Mouse (Mus musculus) layer of hippocampus, adult 11-12 months (tissue): ENCODE data around the gene Pard3b.

Source experiments
- DNase-seq: peaks from one replicate; pipeline ENCODE4 v3.0.0; 2022; ENCODE audit warnings: low spot score

Gene Pard3b

DNA sequence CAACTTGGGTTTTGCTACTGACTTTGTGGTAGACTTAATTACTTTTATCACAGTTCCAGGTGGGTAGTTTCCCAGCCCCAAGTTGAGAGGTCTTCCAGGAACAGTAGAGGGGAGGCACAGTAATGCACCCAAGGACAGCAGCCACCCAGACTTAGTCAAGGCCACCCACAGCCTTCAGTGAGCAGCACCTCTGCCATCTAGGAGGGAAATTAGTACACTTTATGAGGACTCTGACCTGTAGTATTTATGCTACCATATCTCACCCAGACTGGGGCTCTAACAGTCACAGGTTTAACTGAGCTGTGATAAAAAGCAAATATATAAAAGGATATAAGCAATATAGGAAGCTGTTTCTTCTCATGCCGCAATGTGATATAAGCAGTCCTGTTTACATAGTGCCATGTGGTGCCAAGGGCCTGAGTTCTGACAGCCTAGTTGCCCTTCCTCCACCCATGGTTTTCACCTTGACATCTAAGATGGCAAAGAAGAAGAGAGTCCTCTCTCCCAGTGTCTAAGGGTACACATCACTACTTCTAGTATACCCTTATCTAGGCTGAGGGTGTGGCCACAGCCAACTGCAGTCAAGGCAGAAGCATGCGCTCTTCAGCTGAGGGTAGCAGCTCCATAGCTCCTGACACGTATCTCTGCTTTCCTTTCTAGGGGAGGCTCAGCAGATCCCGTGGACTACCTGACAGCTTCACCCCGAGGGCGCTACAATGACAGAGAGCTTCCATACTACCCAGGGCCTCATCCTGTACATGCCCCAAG, 998.5 kb downstream of the Pard3b start:
- no peak for DNase-seq

DNA sequence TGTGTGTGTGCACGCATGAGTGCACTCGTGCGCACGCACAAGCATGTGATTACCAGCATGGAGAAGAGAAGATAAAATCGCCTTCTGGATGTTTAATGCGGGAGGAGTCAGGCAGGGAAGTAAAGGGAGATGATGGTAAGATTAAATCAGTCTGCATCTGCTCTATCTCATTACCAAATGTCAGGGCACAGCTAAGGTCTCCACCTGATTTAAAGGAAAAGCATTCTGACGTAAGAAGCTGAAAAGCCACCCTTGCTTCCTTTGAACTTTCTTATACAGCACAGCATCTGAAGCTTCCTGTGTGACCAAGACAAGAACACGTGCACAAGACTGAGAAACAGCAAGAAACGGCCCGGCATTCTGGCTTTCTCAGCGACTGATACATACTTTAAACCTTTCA, 1000.4 kb downstream of the Pard3b start:
- DNase-seq: no peak

DNA sequence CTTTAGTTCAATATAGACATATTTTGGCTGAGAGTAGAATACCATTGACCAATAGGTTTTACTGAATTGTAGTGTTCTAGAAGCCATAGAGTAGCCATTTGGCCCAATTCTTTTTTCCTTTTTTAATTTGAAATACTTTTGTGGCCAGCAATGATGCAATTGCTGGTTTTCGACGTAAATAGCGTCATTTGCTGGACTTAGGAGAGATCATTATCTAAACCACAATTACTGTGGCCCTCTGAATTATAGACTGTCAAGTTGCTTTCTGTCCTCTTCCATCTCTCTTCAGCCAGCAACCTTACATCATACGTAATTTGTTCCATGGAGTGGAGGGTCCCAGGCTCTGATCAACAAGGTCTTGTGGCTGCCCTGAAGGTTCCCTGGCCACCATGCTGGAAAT, 1000.8 kb downstream of the Pard3b start:
- no peak for DNase-seq

DNA sequence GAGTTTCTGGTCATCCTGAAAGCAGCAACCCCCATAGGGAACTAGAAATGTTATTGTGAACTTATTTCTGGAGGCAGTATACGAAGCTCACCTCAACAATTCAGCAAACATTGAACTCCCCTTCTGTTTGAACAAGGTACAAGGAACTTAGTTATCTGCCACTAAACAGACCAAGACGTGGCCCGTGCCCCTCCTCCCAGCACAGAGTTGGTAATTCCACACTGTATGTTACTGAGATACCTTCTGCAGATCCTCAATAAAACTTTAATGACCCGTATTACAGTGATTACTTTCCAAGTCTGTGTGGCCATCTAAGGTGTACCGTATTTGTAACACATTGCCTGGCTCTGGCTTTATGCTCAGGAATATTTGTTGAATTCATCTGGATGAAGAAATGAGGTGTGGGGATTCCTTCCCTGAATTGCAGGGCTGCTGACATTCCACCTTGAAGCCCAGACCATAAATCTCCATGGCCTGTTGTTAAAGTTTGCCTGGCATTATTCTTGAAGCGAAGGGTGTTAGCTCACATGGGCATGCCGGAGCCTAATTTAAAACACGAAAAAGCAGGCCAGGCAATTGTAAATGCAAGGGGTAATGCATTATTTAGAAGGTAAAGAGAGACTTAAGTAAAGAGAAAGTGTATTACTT, 1006.1 kb downstream of the Pard3b start:
- DNase-seq: no peak

DNA sequence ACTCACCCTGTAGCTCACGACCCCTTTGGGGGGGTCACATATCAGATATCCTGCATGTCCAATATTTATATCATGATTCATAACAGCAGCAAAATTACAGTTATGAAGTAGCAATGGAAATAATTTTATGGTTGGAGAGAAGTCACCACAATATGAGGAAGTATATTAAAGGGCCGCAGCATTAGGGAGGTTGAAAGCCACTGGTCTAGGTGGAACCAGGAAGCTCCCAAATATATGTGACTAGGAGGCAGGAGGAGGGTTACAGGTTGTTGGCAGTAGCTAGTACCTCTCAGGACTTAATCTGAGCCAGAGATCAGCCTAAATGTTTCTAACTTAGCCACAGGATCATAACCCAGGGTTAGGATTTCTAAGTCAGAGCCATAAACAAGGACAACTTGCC, 1008.2 kb downstream of the Pard3b start:
- DNase-seq: no peak

DNA sequence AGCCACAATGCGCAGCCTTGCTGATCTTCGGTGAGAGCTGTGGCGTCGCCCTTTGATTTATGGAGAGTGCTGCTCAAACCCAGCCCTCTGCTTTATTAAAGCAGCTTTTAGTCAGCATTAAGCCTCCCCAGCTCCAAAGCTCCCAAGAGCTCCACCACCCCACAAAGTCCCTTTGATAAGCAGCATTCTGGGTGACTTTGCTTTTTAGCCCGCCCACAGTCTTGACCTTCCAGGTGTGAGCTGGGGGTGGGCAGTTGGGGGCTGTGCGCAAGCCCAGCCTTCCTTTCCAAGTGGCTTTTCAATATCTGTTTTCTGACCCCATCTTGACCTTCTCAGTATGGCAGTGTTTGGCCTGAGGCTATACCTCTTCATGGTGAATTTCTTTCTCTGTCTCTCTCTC, 1009.5 kb downstream of the Pard3b start:
- no peak for DNase-seq

DNA sequence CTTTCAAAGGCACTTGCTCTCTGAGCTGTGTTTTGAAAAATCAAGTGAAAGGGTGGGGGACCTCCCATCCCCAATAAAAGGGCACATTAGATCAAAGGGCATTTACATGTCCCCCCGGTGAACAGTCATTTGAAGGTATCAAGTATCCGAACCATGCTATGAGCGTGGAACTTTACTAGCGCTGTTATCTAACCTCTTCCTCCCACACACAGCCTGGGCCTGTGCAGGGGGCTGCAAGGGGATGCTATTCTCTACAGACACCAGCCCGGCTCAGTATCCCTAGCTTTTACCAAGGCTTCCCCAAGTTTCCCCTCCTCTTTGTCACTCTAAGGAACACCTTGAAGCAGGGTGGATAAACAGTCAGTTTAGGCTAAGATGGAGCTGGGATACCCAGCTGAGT, 1010.0 kb downstream of the Pard3b start:
- DNase-seq: no peak

DNA sequence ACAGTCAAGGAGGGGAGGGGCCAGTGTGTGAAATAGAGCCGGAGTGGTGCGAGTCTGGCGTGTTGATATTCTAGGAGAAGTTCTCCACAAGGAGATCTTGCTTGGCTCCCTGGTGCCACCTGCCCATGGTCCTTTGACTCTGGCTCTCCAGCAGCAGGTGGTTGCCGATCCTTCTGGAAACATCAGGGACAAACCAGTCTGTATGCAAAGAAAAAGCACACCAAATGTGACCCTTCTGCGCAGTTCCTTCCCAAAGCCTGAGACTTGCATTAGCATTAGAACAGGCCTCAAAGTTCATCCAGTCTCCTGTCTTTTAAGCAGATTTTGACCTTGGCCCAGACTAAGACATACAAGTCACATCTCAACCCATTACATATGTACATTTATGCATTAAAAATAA, 1011.9 kb downstream of the Pard3b start:
- no peak for DNase-seq

DNA sequence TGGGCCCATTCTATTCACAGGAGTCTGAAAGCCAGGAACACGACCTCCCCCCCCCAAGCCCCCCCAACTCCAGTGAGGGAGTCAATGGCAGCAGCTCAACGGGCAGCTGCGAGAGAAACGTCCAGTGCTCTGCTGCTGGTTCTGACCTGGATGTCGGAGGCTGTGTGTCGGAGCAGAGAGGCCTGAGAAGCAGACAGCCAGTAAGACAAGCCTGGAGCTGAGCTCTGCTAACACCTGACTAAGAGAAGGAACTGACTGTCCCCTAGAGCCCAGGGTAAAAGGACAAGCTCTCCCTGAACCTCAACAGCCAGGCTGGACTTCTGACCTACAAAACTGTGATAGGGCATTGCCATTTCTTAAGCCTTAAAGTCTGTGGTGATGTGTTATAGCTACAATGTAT, 1015.8 kb downstream of the Pard3b start:
- no peak for DNase-seq

DNA sequence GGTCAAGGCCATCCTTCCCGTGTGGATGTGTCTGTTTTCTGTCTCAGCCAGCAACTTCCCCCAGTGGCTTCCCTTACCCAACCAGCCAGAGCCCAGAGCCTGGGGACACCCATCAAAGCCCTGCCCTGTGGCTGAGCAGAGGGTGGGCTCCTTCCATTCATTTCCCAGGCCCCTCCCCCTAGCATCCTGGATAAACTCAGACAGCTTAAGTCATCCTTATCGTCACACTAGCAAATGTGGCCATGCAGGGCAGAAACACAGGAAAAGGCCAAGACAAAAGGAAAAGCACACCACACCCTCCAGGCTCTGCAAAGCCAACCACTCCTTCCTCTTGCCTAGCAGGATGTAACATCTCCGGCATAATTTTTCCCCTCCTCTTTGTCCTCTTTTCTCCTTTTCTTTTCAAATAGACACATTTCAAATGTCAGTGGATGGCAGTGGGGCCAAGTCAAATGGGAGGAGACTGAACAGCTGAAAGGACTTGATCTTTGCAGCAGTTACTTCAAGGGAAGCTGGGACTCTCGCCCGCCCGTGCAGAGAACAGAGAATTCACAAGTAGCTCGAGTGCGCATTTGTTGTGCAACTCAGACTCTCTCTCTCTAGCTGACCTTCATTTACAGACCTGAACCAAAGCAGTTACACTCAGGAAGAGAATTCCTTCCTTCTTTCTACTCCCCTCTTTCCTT, 1026.5 kb downstream of the Pard3b start:
- DNase-seq: no peak

DNA sequence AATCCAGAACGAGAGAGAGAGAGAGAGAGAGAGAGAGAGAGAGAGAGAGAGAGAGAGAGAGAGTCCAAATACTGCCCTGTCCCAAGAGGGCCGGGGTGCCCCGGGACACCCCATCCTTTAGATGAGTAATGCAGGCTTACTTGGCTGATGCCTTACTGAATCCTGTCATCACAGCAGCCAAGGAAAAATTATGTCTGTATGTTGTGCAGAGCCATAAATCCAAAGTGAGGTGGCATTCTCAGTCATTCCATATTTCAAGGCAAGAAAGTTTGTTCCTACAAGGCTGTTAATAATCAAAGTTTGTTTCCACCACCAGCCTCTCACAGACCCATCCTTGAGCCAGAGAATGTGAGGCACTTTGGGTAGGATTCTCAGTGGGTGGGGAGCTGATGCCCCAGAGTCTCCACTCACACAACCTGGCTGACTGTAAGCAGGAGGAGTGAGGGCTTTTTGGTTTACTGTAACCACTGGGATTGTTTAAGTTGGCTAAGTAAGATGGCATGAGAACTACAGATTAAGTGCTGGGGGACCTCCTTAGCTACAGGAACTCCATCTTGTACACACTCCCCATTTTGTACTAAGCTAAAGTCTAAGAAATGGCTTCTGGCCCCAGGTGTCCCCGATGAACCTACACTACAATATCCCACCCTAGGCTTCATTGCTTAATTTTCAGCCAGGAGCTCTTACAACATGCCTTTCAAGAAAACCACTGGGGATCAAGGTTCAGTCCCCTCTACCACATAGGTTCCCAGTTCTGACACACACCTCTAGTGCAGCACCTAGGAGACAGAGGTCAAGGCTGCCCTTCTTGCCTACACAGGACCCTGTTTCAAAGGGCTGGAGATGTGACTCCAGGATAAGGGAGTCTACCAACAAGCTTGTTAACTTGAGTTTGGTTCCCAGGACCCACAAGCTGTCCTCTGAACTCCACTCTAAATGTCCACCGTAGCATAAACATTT, 1027.4 kb downstream of the Pard3b start:
- no peak for DNase-seq

DNA sequence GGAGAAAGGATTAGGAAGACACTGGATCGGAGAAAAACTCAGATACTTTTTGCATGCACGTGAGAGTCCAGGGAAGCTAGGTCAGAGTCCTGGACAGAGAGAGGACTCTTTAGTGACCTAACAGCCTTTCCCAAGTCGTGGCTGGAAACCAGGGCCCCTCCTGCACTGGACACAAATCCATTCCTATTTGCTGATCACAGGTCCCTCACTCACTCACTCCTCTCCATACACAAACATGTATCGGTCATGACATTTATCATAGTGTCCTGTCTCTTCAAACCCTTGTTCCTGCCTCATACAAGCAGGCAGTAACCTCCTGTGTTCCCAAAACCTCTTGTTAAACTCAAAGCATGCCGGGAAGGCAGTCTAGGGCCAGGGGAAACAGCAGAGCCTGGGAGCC, 1028.2 kb downstream of the Pard3b start:
- DNase-seq: no peak

DNA sequence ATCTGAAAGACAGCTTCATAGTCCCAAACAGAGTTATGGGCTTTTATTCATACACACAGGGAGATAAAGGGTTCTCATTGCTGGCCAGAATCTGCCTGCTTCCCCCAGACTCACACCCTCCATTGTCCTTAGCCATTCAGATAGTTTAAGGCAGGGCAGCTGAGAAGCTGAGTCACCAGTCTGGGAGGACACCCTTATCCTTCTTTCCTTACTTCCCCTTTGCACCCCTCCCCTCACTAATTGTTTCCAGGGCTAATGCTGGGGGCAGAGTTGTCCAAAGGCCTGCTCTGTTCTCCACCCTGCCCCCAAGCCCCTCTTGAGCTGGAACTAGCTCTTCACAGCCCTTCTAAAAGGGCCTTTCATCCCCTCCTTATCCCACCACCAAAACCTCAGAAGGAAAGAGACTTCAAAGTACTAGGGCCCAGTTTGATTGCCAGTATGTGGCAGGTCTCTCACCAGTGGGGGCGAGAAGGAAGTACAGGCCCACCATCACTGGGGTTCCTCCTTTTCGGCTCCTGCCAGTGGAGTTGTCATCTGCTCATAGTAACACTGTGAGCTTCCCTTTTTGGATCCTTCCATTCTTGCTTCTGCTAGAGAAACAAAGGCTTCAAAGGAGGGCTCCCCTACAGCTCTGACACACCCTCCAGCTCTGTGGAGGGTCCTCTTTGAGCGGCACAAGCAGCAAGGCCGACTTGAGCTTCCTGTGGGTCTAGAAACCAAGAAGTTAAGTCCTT, 1040.2 kb downstream of the Pard3b start:
- no peak for DNase-seq

DNA sequence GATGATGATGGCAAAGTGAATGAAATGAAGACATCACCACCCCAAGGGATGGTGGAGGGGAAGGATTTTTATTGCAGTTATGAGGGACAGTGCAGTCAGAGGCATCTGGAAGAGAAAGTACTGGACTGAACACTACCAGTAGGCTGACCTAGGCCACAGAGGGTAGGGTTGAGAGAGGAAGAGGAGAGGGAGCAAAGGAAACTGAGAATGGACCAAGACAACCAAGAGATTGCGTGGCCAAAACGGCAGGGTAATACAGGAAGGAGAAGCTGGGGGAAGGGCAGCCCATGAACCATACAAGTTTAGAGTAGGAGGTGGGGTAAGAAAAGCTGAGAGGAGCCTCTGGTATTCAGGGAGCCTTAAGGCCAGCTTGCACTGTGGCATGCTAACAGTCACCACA, 1040.8 kb downstream of the Pard3b start:
- no peak for DNase-seq

DNA sequence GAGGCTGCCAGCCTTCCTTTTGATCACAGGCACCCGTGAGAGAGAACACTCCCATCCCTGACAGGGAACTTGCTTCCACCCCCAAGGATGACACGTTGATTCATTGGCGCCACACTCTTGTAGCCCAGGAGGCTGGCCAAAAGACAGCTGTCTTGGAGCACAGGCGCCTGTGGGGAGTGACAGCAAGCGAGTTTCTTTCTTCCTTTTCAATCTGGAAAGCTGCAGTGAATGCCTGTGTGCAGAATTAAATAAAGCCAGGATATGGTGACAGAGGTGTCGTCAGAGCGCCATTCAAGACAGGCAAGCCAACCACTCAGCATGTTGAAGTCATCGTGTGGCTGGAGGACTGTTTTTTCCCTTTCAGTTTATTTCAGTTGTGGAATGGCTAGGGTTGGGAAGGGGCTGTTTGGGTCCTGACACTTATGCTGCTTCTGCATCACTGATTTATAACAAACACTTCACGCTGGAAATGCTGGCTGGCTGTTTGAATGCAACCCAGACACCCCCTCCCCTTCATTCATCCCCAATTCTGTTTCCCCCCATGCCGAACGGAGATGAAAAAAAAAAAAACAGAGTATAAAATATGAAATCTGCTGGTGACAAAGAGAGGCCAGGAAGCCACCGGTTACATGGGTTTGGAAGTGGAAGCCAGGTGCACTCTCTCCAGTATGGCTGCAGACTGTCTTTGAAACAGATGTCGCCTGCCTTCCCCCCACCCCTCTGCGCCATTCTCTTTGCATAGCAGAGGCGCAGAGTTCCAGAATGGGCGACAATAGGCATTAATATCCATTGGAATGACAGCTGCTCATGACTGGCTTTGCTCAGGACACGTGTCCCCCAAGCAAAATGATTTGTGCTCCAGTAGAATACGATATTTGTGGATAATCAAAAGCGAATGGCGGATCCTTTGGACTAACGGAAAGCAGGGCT, 1044.1 kb downstream of the Pard3b start:
- DNase-seq: no peak

DNA sequence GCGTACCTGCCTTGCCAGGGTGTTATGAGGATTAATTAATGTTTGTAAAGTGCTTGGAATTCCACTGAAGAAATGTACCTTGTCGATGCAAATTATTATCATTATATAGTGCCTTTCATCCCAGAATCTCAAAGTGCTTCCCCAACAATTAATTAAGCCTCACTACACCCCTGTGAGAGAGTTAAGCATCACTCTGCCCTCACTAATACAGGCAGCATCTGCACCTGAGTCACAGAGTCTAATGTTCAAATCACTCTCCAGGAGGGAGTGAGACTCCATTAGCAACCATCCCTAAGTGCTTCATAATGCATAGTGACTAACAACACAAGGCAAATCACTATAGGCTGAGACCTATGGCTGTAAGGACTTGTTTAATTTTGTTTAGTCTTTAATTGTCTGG, 1044.9 kb downstream of the Pard3b start:
- DNase-seq: no peak

DNA sequence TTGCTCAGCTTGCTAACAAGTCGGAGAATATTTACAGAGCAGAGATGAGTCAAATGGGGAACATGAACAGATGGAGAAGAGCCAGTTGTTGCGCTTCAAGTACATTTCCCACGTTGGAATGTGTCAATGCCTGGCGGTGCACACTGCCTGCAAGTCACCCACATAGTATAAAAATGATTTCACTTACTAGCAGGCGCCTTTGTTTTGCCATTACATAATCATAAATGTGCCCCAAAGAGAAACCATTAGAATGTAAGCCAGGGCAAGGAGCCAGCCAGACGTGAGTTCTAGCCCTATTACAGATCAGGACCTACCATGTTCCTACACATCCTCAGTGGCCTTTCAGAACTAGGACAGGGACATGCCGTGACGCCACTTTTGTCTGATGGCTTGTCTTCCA, 1048.9 kb downstream of the Pard3b start:
- peak; percentile 74 for DNase-seq

DNA sequence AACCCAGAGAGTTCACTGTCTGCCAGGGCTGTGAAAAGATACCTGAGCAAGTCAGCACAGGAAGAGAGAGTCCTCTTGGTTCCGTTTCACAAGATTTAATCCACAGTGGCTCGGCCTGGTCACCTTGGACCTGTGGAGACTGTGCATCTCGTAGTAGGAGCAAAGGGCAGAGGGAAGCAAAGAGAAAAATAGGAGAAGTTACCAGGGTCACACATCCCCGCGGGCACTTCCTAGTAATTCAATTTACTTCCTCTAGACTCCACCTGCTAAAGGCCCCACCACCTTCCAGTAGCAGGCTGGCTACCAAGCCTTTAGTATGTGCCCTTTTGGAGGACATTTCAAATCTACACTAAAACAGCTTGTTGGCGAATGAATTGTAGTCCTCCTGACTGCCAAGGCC, 1052.6 kb downstream of the Pard3b start:
- DNase-seq: no peak
